Mouse (Mus musculus): ENCODE results near the gene Abcb8. TPM values are rescaled to one million over a fixed set of nuclear protein-coding genes. Genes with fewer than 3 reads are reported as not detected.

Gene Abcb8
- polyA plus RNA-seq, 1 experiment from 2014 or later, result 55.0 TPM

GRCm38 (mm10) chr5:24385887-24386550 is 7.4 kb upstream of the Abcb8 start:
- H3K27me3 ChIP-seq (ENCODE audit: control insufficient read depth, insufficient read depth, low read length), result peaks cover 16% of the 10 kb centered on the region
- no peaks in the 10 kb centered on the region for H3K36me3 ChIP-seq (ENCODE audit: control insufficient read depth, insufficient read depth, low read length)
- no peak overlapping the region for H3K4me3 ChIP-seq (ENCODE audit: low read length)
- H3K9ac ChIP-seq (ENCODE audit: low read depth, low read length), result no peak overlapping the region
- H3K4me1 ChIP-seq (ENCODE audit: control insufficient read depth, insufficient read depth, low read length), result peaks cover 21% of the 10 kb centered on the region
- no peak overlapping the region for H3K4me2 ChIP-seq (replicated peaks; ENCODE audit: low read depth, low read length)
- WGBS, result 90% methylated on average over 10 of the region's 10 CpGs
- no peaks in the 10 kb centered on the region for H3K9me3 ChIP-seq (ENCODE audit: control insufficient read depth, low read length)
- H3K27ac ChIP-seq (ENCODE audit: low read depth, low read length), result no peak overlapping the region
- no peak for ATAC-seq (ENCODE audit: low FRiP score, low TSS enrichment)

- Histone ChIP-seq H3K4me2 (replicated peaks; ENCODE audit: low read depth, low read length) (peak overlapping the region; percentile 94), H3K4me3 (ENCODE audit: low read length) (peak overlapping the region; percentile 45), H3K9me3 (ENCODE audit: control insufficient read depth, low read length) (no peaks in the 10 kb centered on the region), H3K9ac (ENCODE audit: low read depth, low read length) (peak overlapping the region; percentile 65), H3K27ac (ENCODE audit: low read depth, low read length) (peak overlapping the region; percentile 47; the same call in 1 of the 2 replicates), H3K36me3 (ENCODE audit: control insufficient read depth, insufficient read depth, low read length) (no peaks in the 10 kb centered on the region), H3K4me1 (ENCODE audit: control insufficient read depth, insufficient read depth, low read length) (peaks cover 21% of the 10 kb centered on the region), H3K27me3 (ENCODE audit: control insufficient read depth, insufficient read depth, low read length) (peaks cover 16% of the 10 kb centered on the region)
- peak; percentile 22 for ATAC-seq (ENCODE audit: low FRiP score, low TSS enrichment)
- 2% methylated on average over 73 of the region's 73 CpGs for WGBS
Observed at GRCm38 (mm10) chr5:24387264-24388241, 5.9 kb upstream of the Abcb8 start.

- H3K4me3 ChIP-seq (ENCODE audit: low read length), result peak overlapping the region; percentile 45
- H3K4me2 ChIP-seq (replicated peaks; ENCODE audit: low read depth, low read length), result peak overlapping the region; percentile 94
- peak overlapping the region; percentile 65 for H3K9ac ChIP-seq (ENCODE audit: low read depth, low read length)
- 21% methylated on average over 26 of the region's 26 CpGs for WGBS
- no peak overlapping the region for H3K27ac ChIP-seq (ENCODE audit: low read depth, low read length)
- no peaks in the 10 kb centered on the region for H3K36me3 ChIP-seq (ENCODE audit: control insufficient read depth, insufficient read depth, low read length)
- ATAC-seq (ENCODE audit: low FRiP score, low TSS enrichment), result no peak
- H3K9me3 ChIP-seq (ENCODE audit: control insufficient read depth, low read length), result no peaks in the 10 kb centered on the region
- H3K27me3 ChIP-seq (ENCODE audit: control insufficient read depth, insufficient read depth, low read length), result peaks cover 16% of the 10 kb centered on the region
- H3K4me1 ChIP-seq (ENCODE audit: control insufficient read depth, insufficient read depth, low read length), result peaks cover 17% of the 10 kb centered on the region
Observed at GRCm38 (mm10) chr5:24388246-24388915, 5.1 kb upstream of the Abcb8 start.

- H3K4me2 ChIP-seq (replicated peaks; ENCODE audit: low read depth, low read length), result no peak overlapping the region
Observed at GRCm38 (mm10) chr5:24389011-24389657, 4.3 kb upstream of the Abcb8 start.

GRCm38 (mm10) chr5:24389658-24390020 is 3.8 kb upstream of the Abcb8 start:
- peaks cover 16% of the 10 kb centered on the region for H3K4me1 ChIP-seq (ENCODE audit: control insufficient read depth, insufficient read depth, low read length)
- H3K36me3 ChIP-seq (ENCODE audit: control insufficient read depth, insufficient read depth, low read length), result no peaks in the 10 kb centered on the region
- no peak for ATAC-seq (ENCODE audit: low FRiP score, low TSS enrichment)
- peaks cover 16% of the 10 kb centered on the region for H3K27me3 ChIP-seq (ENCODE audit: control insufficient read depth, insufficient read depth, low read length)
- no peak overlapping the region for H3K4me2 ChIP-seq (replicated peaks; ENCODE audit: low read depth, low read length)
- WGBS, result 68% methylated on average over 4 of the region's 4 CpGs
- H3K9ac ChIP-seq (ENCODE audit: low read depth, low read length), result no peak overlapping the region
- H3K4me3 ChIP-seq (ENCODE audit: low read length), result no peak overlapping the region
- no peak overlapping the region for H3K27ac ChIP-seq (ENCODE audit: low read depth, low read length)
- H3K9me3 ChIP-seq (ENCODE audit: control insufficient read depth, low read length), result no peaks in the 10 kb centered on the region

More at GRCm38 (mm10) chr5:24389011-24389657, 4.3 kb upstream of the Abcb8 start:
- Histone ChIP-seq H3K36me3 (ENCODE audit: control insufficient read depth, insufficient read depth, low read length) (no peaks in the 10 kb centered on the region), H3K4me1 (ENCODE audit: control insufficient read depth, insufficient read depth, low read length) (peaks cover 17% of the 10 kb centered on the region), H3K27ac (ENCODE audit: low read depth, low read length) (no peak overlapping the region), H3K9ac (ENCODE audit: low read depth, low read length) (no peak overlapping the region), H3K4me3 (ENCODE audit: low read length) (no peak overlapping the region), H3K9me3 (ENCODE audit: control insufficient read depth, low read length) (no peaks in the 10 kb centered on the region), H3K27me3 (ENCODE audit: control insufficient read depth, insufficient read depth, low read length) (peaks cover 16% of the 10 kb centered on the region)
- 56% methylated on average over 6 of the region's 7 CpGs for WGBS
- no peak for ATAC-seq (ENCODE audit: low FRiP score, low TSS enrichment)

- WGBS, result 83% methylated on average over 7 of the region's 7 CpGs
- Histone ChIP-seq H3K27me3 (ENCODE audit: control insufficient read depth, insufficient read depth, low read length) (peaks cover 14% of the 10 kb centered on the region), H3K9me3 (ENCODE audit: control insufficient read depth, low read length) (no peaks in the 10 kb centered on the region), H3K4me1 (ENCODE audit: control insufficient read depth, insufficient read depth, low read length) (peaks cover 21% of the 10 kb centered on the region), H3K9ac (ENCODE audit: low read depth, low read length) (no peak within 1 kb of the TSS), H3K4me3 (ENCODE audit: low read length) (no peak within 1 kb of the TSS), H3K27ac (ENCODE audit: low read depth, low read length) (no peak within 1 kb of the TSS), H3K36me3 (ENCODE audit: control insufficient read depth, insufficient read depth, low read length) (no peaks in the 10 kb centered on the region), H3K4me2 (replicated peaks; ENCODE audit: low read depth, low read length) (no peak within 1 kb of the TSS)
- no peak for ATAC-seq (ENCODE audit: low FRiP score, low TSS enrichment)
Observed at GRCm38 (mm10) chr5:24391864-24392263, 1.6 kb upstream of the Abcb8 start, which contains the start of gene Atg9b. Gene Atg9b, minus strand, starts transcription at chr5:24392143.

GRCm38 (mm10) chr5:24392724-24393123 is 739 bp upstream of the Abcb8 start:
- no peaks in the 10 kb centered on the region for H3K9me3 ChIP-seq (ENCODE audit: control insufficient read depth, low read length)
- H3K4me1 ChIP-seq (ENCODE audit: control insufficient read depth, insufficient read depth, low read length), result peaks cover 13% of the 10 kb centered on the region
- no peak overlapping the region for H3K9ac ChIP-seq (ENCODE audit: low read depth, low read length)
- H3K36me3 ChIP-seq (ENCODE audit: control insufficient read depth, insufficient read depth, low read length), result no peaks in the 10 kb centered on the region
- H3K27ac ChIP-seq (ENCODE audit: low read depth, low read length), result no peak overlapping the region
- H3K4me3 ChIP-seq (ENCODE audit: low read length), result no peak overlapping the region
- WGBS, result 68% methylated on average over 7 of the region's 7 CpGs
- H3K27me3 ChIP-seq (ENCODE audit: control insufficient read depth, insufficient read depth, low read length), result peaks cover 5% of the 10 kb centered on the region
- no peak for ATAC-seq (ENCODE audit: low FRiP score, low TSS enrichment)
- H3K4me2 ChIP-seq (replicated peaks; ENCODE audit: low read depth, low read length), result no peak overlapping the region

- ATAC-seq (ENCODE audit: low FRiP score, low TSS enrichment), result peak; percentile 97
- no peaks in the 10 kb centered on the region for H3K27me3 ChIP-seq (ENCODE audit: control insufficient read depth, insufficient read depth, low read length)
- under 1% methylated on average over 36 of the region's 36 CpGs for WGBS
- peak overlapping the region; percentile 67; the same call in 1 of the 2 replicates for H3K27ac ChIP-seq (ENCODE audit: low read depth, low read length)
- peak overlapping the region; percentile 37 for H3K4me2 ChIP-seq (replicated peaks; ENCODE audit: low read depth, low read length)
- H3K4me3 ChIP-seq (ENCODE audit: low read length), result peak overlapping the region; percentile 54
- no peaks in the 10 kb centered on the region for H3K36me3 ChIP-seq (ENCODE audit: control insufficient read depth, insufficient read depth, low read length)
- H3K4me1 ChIP-seq (ENCODE audit: control insufficient read depth, insufficient read depth, low read length), result peaks cover 8% of the 10 kb centered on the region
- peak overlapping the region; percentile 55 for H3K9ac ChIP-seq (ENCODE audit: low read depth, low read length)
- H3K9me3 ChIP-seq (ENCODE audit: control insufficient read depth, low read length), result no peaks in the 10 kb centered on the region
Observed at GRCm38 (mm10) chr5:24394165-24394894, 867 bp downstream of the Abcb8 start.

Data from kidney, embryonic 14.5 days (tissue).